Mouse (Mus musculus): ENCODE measurements around the gene Txndc2.
"Not testable (repeated sequence)": the region's sequence is repeated elsewhere in the genome, so short reads cannot be mapped to it uniquely, and the experiment has no call there.

The Txndc2 gene

GRCm38 (mm10) chr17:65655608-65656007, 13.6 kb upstream of the Txndc2 start:
- no peak for DNase-seq

- DNase-seq: no peak
Observed at GRCm38 (mm10) chr17:65650598-65650997, 8.6 kb upstream of the Txndc2 start.

GRCm38 (mm10) chr17:65649175-65649493, 7.2 kb upstream of the Txndc2 start:
- no peak for DNase-seq

GRCm38 (mm10) chr17:65648371-65649174, 6.6 kb upstream of the Txndc2 start:
- DNase-seq: no peak

- no peak for DNase-seq
Observed at GRCm38 (mm10) chr17:65647961-65648360, 6.0 kb upstream of the Txndc2 start.

- no peak for DNase-seq
Observed at GRCm38 (mm10) chr17:65647226-65647625, 5.3 kb upstream of the Txndc2 start.

GRCm38 (mm10) chr17:65643579-65643978, 1.6 kb upstream of the Txndc2 start:
- DNase-seq: no peak

GRCm38 (mm10) chr17:65643051-65643521, 1.1 kb upstream of the Txndc2 start:
- DNase-seq: no peak

- no peak for DNase-seq
Observed at GRCm38 (mm10) chr17:65642578-65642991, 617 bp upstream of the Txndc2 start.

GRCm38 (mm10) chr17:65639144-65639543, 2.8 kb downstream of the Txndc2 start:
- no peak for DNase-seq

GRCm38 (mm10) chr17:65635715-65636360, 6.1 kb downstream of the Txndc2 start:
- no peak for DNase-seq

- no peak for DNase-seq
Observed at GRCm38 (mm10) chr17:65629943-65630342, 12.0 kb downstream of the Txndc2 start.

GRCm38 (mm10) chr17:65628823-65629532, 13.0 kb downstream of the Txndc2 start:
- DNase-seq: not testable (repeated sequence)

GRCm38 (mm10) chr17:65626301-65626700, 15.7 kb downstream of the Txndc2 start:
- DNase-seq: no peak

- no peak for DNase-seq
Observed at GRCm38 (mm10) chr17:65625563-65625962, 16.4 kb downstream of the Txndc2 start.

- no peak for DNase-seq
Observed at GRCm38 (mm10) chr17:65623130-65623529, 18.8 kb downstream of the Txndc2 start.

GRCm38 (mm10) chr17:65618431-65618830, 23.5 kb downstream of the Txndc2 start:
- DNase-seq: no peak

- no peak for DNase-seq
Observed at GRCm38 (mm10) chr17:65615678-65616077, 26.3 kb downstream of the Txndc2 start.

- no peak for DNase-seq
Observed at GRCm38 (mm10) chr17:65614431-65614830, 27.5 kb downstream of the Txndc2 start.

- DNase-seq: peak; percentile 98
Observed at GRCm38 (mm10) chr17:65613463-65614412, 28.2 kb downstream of the Txndc2 start, which contains the start of gene Vapa. TSS of gene Vapa (minus strand) at chr17:65613555.

- DNase-seq: no peak
Observed at GRCm38 (mm10) chr17:65613142-65613462, 28.9 kb downstream of the Txndc2 start.

- DNase-seq: peak; percentile 39
Observed at GRCm38 (mm10) chr17:65612391-65613141, 29.4 kb downstream of the Txndc2 start.

Measured in kidney, adult 11 months (tissue).